Mouse (Mus musculus) heart, embryonic 14.5 days (tissue): Measurements from ENCODE around the gene Wbp11. TPM values are rescaled to one million over a fixed set of nuclear protein-coding genes. Genes with fewer than 3 reads are reported as not detected.

Source experiments
- ATAC-seq: fragments of 200-750 bp; cut with Nextera tagmentation; 2 replicates; pipeline ENCODE4 v1.8.0; 2017; ENCODE audit warnings: low read depth, moderate TSS enrichment; ENCODE audit not compliant: insufficient number of reproducible peaks, insufficient read depth, low FRiP score
- H3K27ac ChIP-seq, 2 experiments: fragments of 200-500 bp in 1 of 2; fragments of 300-500 bp in 1 of 2; sonication (generic) in 1 of 2; replicated peaks in 1 of 2; 2 replicates each; pipeline ENCODE4 v1.5.1; 2012 to 2014; ENCODE audit warnings: low read depth in 2 of 2, low read length in 2 of 2, control low read depth in 1 of 2, mild to moderate bottlenecking in 1 of 2, mixed read lengths in 1 of 2; ENCODE audit not compliant: control insufficient read depth in 1 of 2, insufficient read depth in 1 of 2
- H3K27me3 ChIP-seq: fragments of 300-500 bp; sonication (generic); 2 replicates; pipeline ENCODE4 v1.6.1; 2014; ENCODE audit warnings: mild to moderate bottlenecking, low read length, control low read depth; ENCODE audit not compliant: control insufficient read depth, insufficient read depth
- H3K36me3 ChIP-seq: fragments of 300-500 bp; sonication (generic); 2 replicates; pipeline ENCODE4 v1.6.1; 2014; ENCODE audit warnings: mild to moderate bottlenecking, control low read depth, low read length, mixed read lengths; ENCODE audit not compliant: control insufficient read depth, insufficient read depth
- H3K4me1 ChIP-seq, 2 experiments: fragments of 200-500 bp in 1 of 2; fragments of 300-500 bp in 1 of 2; sonication (generic) in 1 of 2; 2 replicates each; pipeline ENCODE4 v1.6.1; 2012 to 2014; ENCODE audit warnings: low read length in 2 of 2, control low read depth in 1 of 2, mixed read lengths in 1 of 2; ENCODE audit not compliant: control insufficient read depth in 2 of 2, insufficient read depth in 2 of 2
- H3K4me2 ChIP-seq: fragments of 300-500 bp; sonication (generic); 2 replicates; pipeline ENCODE4 v1.6.1; 2014; ENCODE audit warnings: mild to moderate bottlenecking, low read length
- H3K4me3 ChIP-seq, 2 experiments: fragments of 200-500 bp in 1 of 2; fragments of 300-500 bp in 1 of 2; sonication (generic) in 1 of 2; 2 replicates each; pipeline ENCODE4 v1.5.1; 2012 to 2014; ENCODE audit warnings: low read length in 2 of 2, mild to moderate bottlenecking in 2 of 2, control low read depth in 1 of 2, low read depth in 1 of 2, moderate library complexity in 1 of 2; ENCODE audit not compliant: control insufficient read depth in 1 of 2, insufficient read depth in 1 of 2
- H3K9ac ChIP-seq: fragments of 300-500 bp; sonication (generic); 2 replicates; pipeline ENCODE4 v1.6.1; 2014; ENCODE audit warnings: mild to moderate bottlenecking, low read length
- H3K9me3 ChIP-seq: fragments of 300-500 bp; sonication (generic); 2 replicates; pipeline ENCODE4 v1.6.1; 2016; ENCODE audit warnings: low read length, control low read depth; ENCODE audit not compliant: control insufficient read depth
- WGBS: fragments of 180-500 bp; shearing (Covaris S2); extraction: QIAGEN DNeasy Blood & Tissue Kit; methylation state at CpG from one replicate; pipeline ENCODE4 v1.1.7; 2014; 5-methylcytosine and 5-hydroxymethylcytosine counted together
- polyA plus RNA-seq: library from polyadenylated mRNA; unstranded; fragments of >200 nt; fragmentation: Nextera tagmentation; extraction: Ambion mirVana; gene quantifications from 2 replicates; pipeline ENCODE4 v1.2.1, GENCODE M21; 2014

Wbp11 gene
- polyA plus RNA-seq, 1 experiment from 2014 or later = 67.7 TPM

GRCm38 (mm10) chr6:136793831-136794525 lies 34.1 kb downstream of the Wbp11 start:
- Histone ChIP-seq H3K36me3 (no peaks in the 10 kb centered on the region), H3K4me1 (peaks cover 2% of the 10 kb centered on the region in 2 experiments; a peak in 1 of 4 replicates), H3K9me3 (no peaks in the 10 kb centered on the region), H3K27ac (no peak overlapping the region), H3K9ac (peak overlapping the region; percentile 72), H3K4me2 (peak overlapping the region; percentile 93), H3K27me3 (no peaks in the 10 kb centered on the region), H3K4me3 (peak overlapping the region; percentile 51 to 59)
- WGBS = under 1% methylated on average over 24 of the region's 24 CpGs
- ATAC-seq = no peak

DNA sequence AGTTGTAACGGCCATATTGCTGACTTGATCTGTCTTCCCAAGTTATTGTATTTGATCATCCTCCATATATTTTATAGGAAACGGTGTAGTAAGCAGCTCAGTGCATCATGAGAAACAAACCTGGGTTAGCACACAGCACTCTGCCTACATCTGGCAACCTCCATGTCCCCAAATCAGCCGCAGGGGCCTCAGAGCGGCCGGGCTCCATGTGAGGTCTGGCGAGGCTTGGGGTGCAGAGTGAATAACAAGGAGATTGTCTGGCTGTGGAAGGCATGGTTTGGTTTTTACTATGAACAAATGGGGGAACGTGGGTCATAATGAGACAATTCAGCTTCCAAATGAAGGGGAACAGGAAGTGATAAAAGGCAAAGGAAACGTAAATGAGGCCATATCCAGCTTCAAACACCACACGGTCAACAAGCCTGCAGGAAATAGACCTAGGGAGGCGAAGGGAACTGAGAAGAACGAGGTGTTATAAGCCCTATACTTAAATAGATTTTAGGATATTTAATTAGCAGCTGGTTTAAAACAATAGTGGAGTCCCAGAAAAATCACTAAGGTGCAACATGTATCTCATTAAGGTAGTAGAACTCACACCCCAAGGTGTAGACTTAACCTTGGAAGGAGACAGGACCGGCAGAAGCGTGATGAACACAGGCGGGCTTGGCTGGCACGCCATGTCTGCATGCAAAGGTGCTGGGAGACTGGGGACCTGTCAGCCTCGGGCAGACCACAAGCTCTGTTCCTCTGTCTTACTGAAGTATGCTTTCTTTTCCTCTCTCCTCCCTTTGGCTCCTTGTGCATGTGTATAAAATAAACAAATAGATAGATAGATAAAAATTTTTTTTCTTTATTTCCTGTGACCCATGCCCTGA lies 34.9 kb downstream of the Wbp11 start:
- Histone ChIP-seq H3K4me3 (peak overlapping the region; percentile 51 to 59), H3K9me3 (no peaks in the 10 kb centered on the region), H3K27me3 (no peaks in the 10 kb centered on the region), H3K4me2 (peak overlapping the region; percentile 93), H3K9ac (peak overlapping the region; percentile 72), H3K36me3 (no peaks in the 10 kb centered on the region), H3K4me1 (peaks cover 2% of the 10 kb centered on the region in 2 experiments; a peak in 1 of 4 replicates), H3K27ac (no peak overlapping the region)
- 27% methylated on average over 16 of the region's 16 CpGs for WGBS
- no peak for ATAC-seq

- Histone ChIP-seq H3K9me3 (no peaks in the 10 kb centered on the region), H3K36me3 (no peaks in the 10 kb centered on the region), H3K4me3 (no peak overlapping the region), H3K9ac (no peak overlapping the region), H3K4me2 (no peak overlapping the region), H3K27me3 (no peaks in the 10 kb centered on the region), H3K27ac (0 out of 4 replicates have a peak overlapping the region, but pooled peaks of 1 of the 2 experiments have one; percentile 6), H3K4me1 (peaks cover 2% of the 10 kb centered on the region in 2 experiments; a peak in 1 of 4 replicates)
- 54% methylated on average over 5 of the region's 5 CpGs for WGBS
- ATAC-seq = no peak
Observed at GRCm38 (mm10) chr6:136789391-136789971, 38.6 kb downstream of the Wbp11 start.

DNA sequence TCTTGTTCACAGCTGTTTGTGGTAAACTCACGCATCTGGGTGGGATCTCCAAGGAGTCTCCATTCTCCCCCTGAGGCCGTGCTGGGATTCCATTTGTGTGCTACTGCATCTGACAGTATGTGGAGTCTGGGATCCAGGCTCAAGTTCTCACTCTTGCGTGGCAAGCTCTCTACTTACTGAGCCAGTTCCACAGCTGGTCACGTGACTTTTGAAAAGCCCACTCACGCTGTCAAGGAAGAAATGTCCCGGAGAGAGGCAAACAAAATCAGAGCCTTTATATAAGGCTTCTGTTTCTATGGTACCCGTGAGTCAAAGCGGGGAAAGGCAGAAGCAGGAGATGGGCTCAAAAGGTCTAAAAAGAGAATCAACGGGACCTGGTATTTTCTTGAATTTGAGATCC lies 45.3 kb downstream of the Wbp11 start:
- no peak overlapping the region for H3K9ac ChIP-seq
- no peaks in the 10 kb centered on the region for H3K9me3 ChIP-seq
- 84% methylated on average over 9 of the region's 9 CpGs for WGBS
- no peaks in the 10 kb centered on the region for H3K4me1 ChIP-seq
- H3K4me3 ChIP-seq = no peak overlapping the region
- no peaks in the 10 kb centered on the region for H3K27me3 ChIP-seq
- ATAC-seq = no peak
- H3K36me3 ChIP-seq = no peaks in the 10 kb centered on the region
- no peak overlapping the region for H3K4me2 ChIP-seq
- H3K27ac ChIP-seq = no peak overlapping the region

GRCm38 (mm10) chr6:136782146-136782545 lies 45.9 kb downstream of the Wbp11 start:
- Histone ChIP-seq H3K27ac (no peak overlapping the region), H3K9me3 (no peaks in the 10 kb centered on the region), H3K4me2 (no peak overlapping the region), H3K27me3 (no peaks in the 10 kb centered on the region), H3K36me3 (no peaks in the 10 kb centered on the region), H3K4me1 (no peaks in the 10 kb centered on the region), H3K9ac (no peak overlapping the region), H3K4me3 (no peak overlapping the region)
- ATAC-seq = no peak
- 86% methylated on average over 12 of the region's 12 CpGs for WGBS

DNA sequence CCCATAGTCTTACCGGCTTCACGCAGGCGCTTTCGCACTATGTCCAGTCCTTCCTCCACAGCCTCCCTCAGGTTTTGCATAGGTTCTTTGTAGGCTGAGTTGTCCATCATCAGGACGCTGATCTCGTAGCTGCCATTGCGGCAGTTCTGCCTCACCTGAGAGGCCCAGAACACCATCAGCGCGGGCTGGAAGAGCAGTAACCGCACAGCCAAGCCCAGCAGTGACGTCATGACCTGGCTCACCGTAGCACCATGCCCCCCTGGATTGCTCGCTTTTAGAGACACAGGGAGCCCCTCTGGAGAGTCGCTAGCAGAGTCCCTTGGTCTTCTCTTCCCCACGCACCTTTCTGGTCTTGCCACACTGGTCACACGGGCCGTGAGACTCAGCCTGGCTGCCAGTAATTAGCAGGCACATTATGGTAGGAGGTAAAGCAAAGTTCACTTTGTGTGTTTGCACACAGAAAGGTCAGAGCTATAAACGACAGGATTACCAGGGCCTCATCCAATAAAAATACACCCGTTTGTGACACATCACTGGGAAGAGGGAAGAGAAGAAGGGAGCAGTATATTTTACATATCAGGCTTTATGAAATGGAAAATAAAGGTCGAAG lies 46.6 kb downstream of the Wbp11 start, which contains the start of gene Gucy2c:
Gene Gucy2c (minus strand): TSS at position 389 of the 610 bp plus-strand sequence.
- Histone ChIP-seq H3K36me3 (no peaks in the 10 kb centered on the region), H3K27ac (no peak within 1 kb of the TSS), H3K4me1 (no peaks in the 10 kb centered on the region), H3K4me2 (no peak within 1 kb of the TSS), H3K4me3 (no peak within 1 kb of the TSS), H3K27me3 (no peaks in the 10 kb centered on the region), H3K9me3 (no peaks in the 10 kb centered on the region), H3K9ac (no peak within 1 kb of the TSS)
- 75% methylated on average over 20 of the region's 20 CpGs for WGBS
- no peak for ATAC-seq

DNA sequence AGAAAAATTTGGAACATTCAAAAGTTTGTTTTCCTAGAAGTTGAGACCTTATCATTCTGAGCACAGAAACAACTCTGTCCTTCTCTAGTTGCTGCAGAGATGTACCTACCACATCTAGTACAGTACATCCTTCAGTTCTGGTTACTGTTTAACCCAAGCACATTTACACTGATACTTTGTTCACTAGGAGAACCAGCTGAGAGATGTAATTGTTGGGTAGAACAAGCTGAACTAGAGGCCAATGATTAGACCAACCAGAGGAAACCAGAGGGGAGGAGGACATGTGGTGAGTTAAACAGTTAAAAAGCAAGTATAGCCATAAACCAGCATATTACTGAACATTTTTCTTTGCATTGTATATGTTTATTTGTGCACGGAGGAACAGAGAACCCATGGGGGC lies 51.6 kb downstream of the Wbp11 start:
- Histone ChIP-seq H3K4me2 (no peak overlapping the region), H3K9ac (no peak overlapping the region), H3K27me3 (no peaks in the 10 kb centered on the region), H3K27ac (no peak overlapping the region), H3K4me1 (no peaks in the 10 kb centered on the region), H3K9me3 (no peaks in the 10 kb centered on the region), H3K36me3 (no peaks in the 10 kb centered on the region), H3K4me3 (no peak overlapping the region)
- 76% methylated on average over 1 of the region's 1 CpGs for WGBS
- no peak for ATAC-seq
